Mouse (Mus musculus): ENCODE measurements around the gene Guca1a.

- TF ChIP-seq CTCF (IDR thresholded peaks at IDR 0.05; ENCODE audit: extremely low read depth, insufficient read length, insufficient replicate concordance, low read depth, low read length) (no peak), POLR2A (IDR thresholded peaks at IDR 0.05; ENCODE audit: low read depth, low read length) (no peak)
Observed at GRCm38 (mm10) chr17:47394223-47394869, 6.0 kb downstream of the Guca1a start.

Data from small intestine, adult 2 months (tissue).